ENCODE assay signal across 8 mouse cellular contexts in the genomic region with DNA sequence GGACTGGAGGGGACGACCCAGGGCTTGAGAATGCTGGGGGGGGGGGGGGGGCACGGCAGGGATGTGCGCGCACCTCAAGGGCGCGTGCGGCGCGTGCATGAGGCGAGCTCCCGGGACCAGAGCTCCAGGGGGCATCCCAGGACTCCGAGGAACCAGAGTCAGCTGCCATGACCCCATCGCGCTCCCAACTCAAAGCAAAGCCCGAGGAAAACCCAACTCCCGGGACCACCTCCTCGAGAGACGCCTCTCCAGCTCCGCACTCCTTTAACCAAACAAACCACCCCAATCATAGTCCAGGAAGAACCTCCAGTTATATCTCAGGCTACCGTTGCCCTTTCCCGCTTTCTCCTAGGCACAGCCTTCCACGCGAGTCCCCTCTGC. TPM values are rescaled to one million over a fixed set of nuclear protein-coding genes. Genes with fewer than 3 reads are reported as not detected.
A peak's percentile ranks its signal among the peaks of the same experiment; 100 is the strongest.
DNase-seq lines count a peak whose midpoint lies in the region; ATAC-seq lines count a peak whose summit lies in the region.

No protein-coding gene starts in this region.

- H3K27ac ChIP-seq in kidney, embryonic 14.5 days (ENCODE audit: low read depth, low read length): no peak overlapping the region
- H3K27ac ChIP-seq in stomach, embryonic 14.5 days (ENCODE audit: low read length): no peak overlapping the region; the same call in 1 of the 2 replicates

- H3K36me3 ChIP-seq in kidney, embryonic 14.5 days (ENCODE audit: control insufficient read depth, insufficient read depth, low read length): no peaks in the 10 kb centered on the region
- H3K36me3 ChIP-seq in stomach, embryonic 14.5 days (ENCODE audit: control insufficient read depth, insufficient read depth, low read length): no peaks in the 10 kb centered on the region

- H3K4me2 ChIP-seq in kidney, embryonic 14.5 days (replicated peaks; ENCODE audit: low read depth, low read length): peak overlapping the region; percentile 76
- peak overlapping the region; percentile 88 for H3K4me2 ChIP-seq in stomach, embryonic 14.5 days (replicated peaks; ENCODE audit: low read depth, low read length)

- H3K4me3 ChIP-seq in kidney, embryonic 14.5 days (ENCODE audit: low read length): peak overlapping the region; percentile 63
- peak overlapping the region; percentile 79 for H3K4me3 ChIP-seq in stomach, embryonic 14.5 days (ENCODE audit: low read depth, low read length)

- no peaks in the 10 kb centered on the region for H3K9me3 ChIP-seq in kidney, embryonic 14.5 days (ENCODE audit: control insufficient read depth, low read length)
- H3K9me3 ChIP-seq in stomach, embryonic 14.5 days (ENCODE audit: control insufficient read depth, low read depth, low read length): no peaks in the 10 kb centered on the region

- peak; percentile 5 to 7 for DNase-seq in layer of hippocampus, postnatal 25 days (ENCODE audit: extremely low spot score in 1 of 2, low spot score in 1 of 2)
- DNase-seq in layer of hippocampus, adult 11-12 months (ENCODE audit: low spot score): no peak
- peak; percentile 54 to 70 for DNase-seq in cerebellum, adult 18-20 months
- DNase-seq in heart, adult 8-10 months (ENCODE audit: low spot score): peak; percentile 7
- peak; percentile 25 for DNase-seq in lung, postnatal 14 days
- DNase-seq in spleen, postnatal 14 days (ENCODE audit: low spot score in 2 of 2): no peak

- peak; percentile 66; the same call in 1 of the 2 replicates for ATAC-seq in kidney, embryonic 14.5 days (ENCODE audit: low FRiP score, low TSS enrichment)
- ATAC-seq in stomach, embryonic 14.5 days (ENCODE audit: insufficient number of reproducible peaks, insufficient read depth, low FRiP score, low read depth): peak; percentile 8; the same call in 1 of the 2 replicates

- H3K27me3 ChIP-seq in kidney, embryonic 14.5 days (ENCODE audit: control insufficient read depth, insufficient read depth, low read length): no peaks in the 10 kb centered on the region
- no peaks in the 10 kb centered on the region for H3K27me3 ChIP-seq in stomach, embryonic 14.5 days (ENCODE audit: control insufficient read depth, insufficient read depth, low read length)

- no peaks in the 10 kb centered on the region for H3K4me1 ChIP-seq in kidney, embryonic 14.5 days (ENCODE audit: control insufficient read depth, insufficient read depth, low read length)
- H3K4me1 ChIP-seq in stomach, embryonic 14.5 days (ENCODE audit: control insufficient read depth, insufficient read depth, low read length): 0 out of 2 replicates have a peak, but pooled peaks cover 5% of the 10 kb centered on the region

- peak overlapping the region; percentile 44 for H3K9ac ChIP-seq in kidney, embryonic 14.5 days (ENCODE audit: low read depth, low read length)
- peak overlapping the region; percentile 49 for H3K9ac ChIP-seq in stomach, embryonic 14.5 days (replicated peaks; ENCODE audit: low read depth, low read length)

- 0% methylated on average over 19 of the region's 23 CpGs for WGBS in kidney, embryonic 14.5 days
- WGBS in stomach, embryonic 14.5 days: 0% methylated on average over 14 of the region's 23 CpGs

RNA-seq across cellular contexts. Expression of a gene that starts 0.6 kb away (rescaled TPM):
- total RNA-seq in layer of hippocampus, postnatal 25 days (2021): 1 to 10 TPM; 2.6 TPM
- 1 to 10 TPM; 1.1 to 2.1 (median 1.4) TPM for total RNA-seq in heart, adult 8-10 months (2022)
- 0.51 and 0.99 TPM in 2 replicates for polyA plus RNA-seq in kidney, embryonic 14.5 days (2014; fragmentation: Nextera tagmentation; extraction: Ambion mirVana)
- 1.9 and 2.1 TPM in 2 replicates for polyA plus RNA-seq in stomach, embryonic 14.5 days (2014; fragmentation: Nextera tagmentation; extraction: Ambion mirVana)

Comparison
In these comparisons a context has a peak if more than half of its experiments do, and no peak if none do; other contexts are left out.
1. DNase-seq: peak in layer of hippocampus, postnatal 25 days (2 of 2), cerebellum, adult 18-20 months (2 of 2), heart, adult 8-10 months (single experiment) and lung, postnatal 14 days (single experiment); none in layer of hippocampus, adult 11-12 months (single experiment) and spleen, postnatal 14 days (0 of 2).